Mouse (Mus musculus) MEL (cell line): Measurements from ENCODE around the gene Naaladl2. TPM values are rescaled to one million over a fixed set of nuclear protein-coding genes. Genes with fewer than 3 reads are reported as not detected.

Experiments
- DNase-seq: peaks from one replicate; pipeline ENCODE4 v3.0.0; 2011; ENCODE audit warnings: low read depth, low spot score
- H3K27ac ChIP-seq: 2 replicates; pipeline ENCODE4 v1.5.1; 2012; ENCODE audit warnings: low read depth, mild to moderate bottlenecking, control low read depth, low read length, moderate library complexity; ENCODE audit not compliant: control insufficient read depth
- H3K27me3 ChIP-seq, 2 experiments: fragments of 150-350 bp in 1 of 2; sonication (generic) in 1 of 2; 2 replicates each; pipeline ENCODE4 v1.6.1; 2012; ENCODE audit warnings: low read length in 2 of 2, mild to moderate bottlenecking in 2 of 2, improper control_type of control experiment in 1 of 2, moderate library complexity in 1 of 2; ENCODE audit not compliant: insufficient read depth in 2 of 2, control insufficient read depth in 1 of 2
- H3K36me3 ChIP-seq, 2 experiments: 2 replicates each; pipeline ENCODE4 v1.6.1; 2012 to 2014; ENCODE audit warnings: low read length in 2 of 2, improper control_type of control experiment in 1 of 2, inconsistent platforms in 1 of 2, mild to moderate bottlenecking in 1 of 2; ENCODE audit not compliant: insufficient read depth in 2 of 2, control insufficient read depth in 1 of 2
- H3K4me1 ChIP-seq, 2 experiments: fragments of 150-350 bp in 1 of 2; sonication (generic) in 1 of 2; 2 replicates each; pipeline ENCODE4 v1.6.1; 2012; ENCODE audit warnings: low read length in 2 of 2, improper control_type of control experiment in 1 of 2, mild to moderate bottlenecking in 1 of 2; ENCODE audit not compliant: insufficient read depth in 2 of 2, control insufficient read depth in 1 of 2
- H3K4me3 ChIP-seq, 2 experiments: fragments of 150-350 bp in 1 of 2; sonication (generic) in 1 of 2; 2 replicates each; pipeline ENCODE4 v1.5.1; 2012; ENCODE audit warnings: low read depth in 2 of 2, low read length in 2 of 2, mild to moderate bottlenecking in 2 of 2, moderate library complexity in 2 of 2, control low read depth in 1 of 2, improper control_type of control experiment in 1 of 2; ENCODE audit not compliant: control insufficient read depth in 1 of 2, insufficient read depth in 1 of 2
- H3K79me2 ChIP-seq: 2 replicates; pipeline ENCODE4 v1.6.1; 2012; ENCODE audit warnings: mild to moderate bottlenecking, low read length, moderate library complexity; ENCODE audit not compliant: control insufficient read depth, poor library complexity, insufficient read depth
- H3K9ac ChIP-seq: 2 replicates; pipeline ENCODE4 v1.6.1; 2012; ENCODE audit warnings: low read depth, mild to moderate bottlenecking, control low read depth, low read length, moderate library complexity; ENCODE audit not compliant: control insufficient read depth, poor library complexity, severe bottlenecking
- H3K9me3 ChIP-seq: fragments of 150-350 bp; sonication (generic); replicated peaks from 2 replicates; pipeline ENCODE4 v1.6.1; 2012; ENCODE audit warnings: mild to moderate bottlenecking, low read length, improper control_type of control experiment, moderate library complexity; ENCODE audit not compliant: insufficient read depth
- CHD1 ChIP-seq: IDR thresholded peaks from 2 replicates; pipeline ENCODE4 v1.6.1; 2012; ENCODE audit warnings: low read depth, mild to moderate bottlenecking, inconsistent platforms, low read length, improper control_type of control experiment
- CHD2 ChIP-seq: IDR thresholded peaks from 2 replicates; pipeline ENCODE4 v1.6.1; 2011; ENCODE audit warnings: low read length, improper control_type of control experiment
- CTCF ChIP-seq, 3 experiments: IDR thresholded peaks in 2 of 3; conservative IDR thresholded peaks in 1 of 3; 2 replicates each; pipeline ENCODE4 v1.5.1; 2011 to 2012; ENCODE audit warnings: low read length in 3 of 3, low read depth in 2 of 3, mild to moderate bottlenecking in 2 of 3, improper control_type of control experiment in 1 of 3, inconsistent platforms in 1 of 3, mixed read lengths in 1 of 3, moderate library complexity in 1 of 3; ENCODE audit not compliant: control insufficient read depth in 1 of 3, insufficient read depth in 1 of 3, poor library complexity in 1 of 3, severe bottlenecking in 1 of 3
- E2F4 ChIP-seq: IDR thresholded peaks from 2 replicates; pipeline ENCODE4 v1.6.1; 2011; ENCODE audit warnings: low read depth, low read length, improper control_type of control experiment, borderline replicate concordance
- ELF1 ChIP-seq: IDR thresholded peaks from 2 replicates; pipeline ENCODE4 v1.6.1; 2014; ENCODE audit warnings: low read depth, mild to moderate bottlenecking, inconsistent platforms, low read length, improper control_type of control experiment, moderate library complexity
- EP300 ChIP-seq, 2 experiments: IDR thresholded peaks; 2 replicates each; pipeline ENCODE4 v1.6.1; 2011; ENCODE audit warnings: improper control_type of control experiment in 2 of 2, low read length in 2 of 2, low read depth in 1 of 2, mild to moderate bottlenecking in 1 of 2
- ETS1 ChIP-seq: IDR thresholded peaks from 2 replicates; pipeline ENCODE4 v1.6.1; 2012; ENCODE audit warnings: low read depth, mild to moderate bottlenecking, inconsistent platforms, low read length, improper control_type of control experiment, moderate library complexity
- GABPA ChIP-seq: IDR thresholded peaks from 2 replicates; pipeline ENCODE4 v1.6.1; 2012; ENCODE audit warnings: low read depth, mild to moderate bottlenecking, inconsistent platforms, low read length, improper control_type of control experiment, moderate library complexity
- GATA1 ChIP-seq: IDR thresholded peaks from 2 replicates; pipeline ENCODE4 v1.6.1; 2011; ENCODE audit warnings: low read depth, low read length, improper control_type of control experiment
- KAT2A ChIP-seq: conservative IDR thresholded peaks from 2 replicates; pipeline ENCODE4 v1.6.1; 2012; ENCODE audit warnings: low read depth, low read length, improper control_type of control experiment, inconsistent platforms
- MAFK ChIP-seq: IDR thresholded peaks from 2 replicates; pipeline ENCODE4 v1.6.1; 2011; ENCODE audit warnings: low read depth, mild to moderate bottlenecking, low read length, improper control_type of control experiment, borderline replicate concordance
- MAX ChIP-seq: IDR thresholded peaks from 2 replicates; pipeline ENCODE4 v1.6.1; 2011; ENCODE audit warnings: low read length, improper control_type of control experiment
- MAZ ChIP-seq: IDR thresholded peaks from 2 replicates; pipeline ENCODE4 v1.6.1; 2012; ENCODE audit warnings: low read depth, mild to moderate bottlenecking, inconsistent platforms, low read length, improper control_type of control experiment
- MYB ChIP-seq: IDR thresholded peaks from 2 replicates; pipeline ENCODE4 v1.6.1; 2011; ENCODE audit warnings: mild to moderate bottlenecking, low read depth, low read length, improper control_type of control experiment
- NELFE ChIP-seq: IDR thresholded peaks from 2 replicates; pipeline ENCODE4 v1.6.1; 2011; ENCODE audit warnings: low read depth, low read length, improper control_type of control experiment
- NRF1 ChIP-seq: IDR thresholded peaks from 2 replicates; pipeline ENCODE4 v1.6.1; 2014; ENCODE audit warnings: low read depth, mild to moderate bottlenecking, inconsistent platforms, low read length, improper control_type of control experiment, moderate library complexity; ENCODE audit not compliant: poor library complexity, insufficient read depth, severe bottlenecking
- POLR2AphosphoS2 ChIP-seq: IDR thresholded peaks from 2 replicates; pipeline ENCODE4 v1.6.1; 2011; ENCODE audit warnings: low read length, improper control_type of control experiment
- POLR2AphosphoS5 ChIP-seq: IDR thresholded peaks from 2 replicates; pipeline ENCODE4 v1.6.1; 2012; ENCODE audit warnings: low read depth, borderline replicate concordance, mild to moderate bottlenecking, inconsistent platforms, low read length, moderate library complexity, mixed read lengths
- RCOR1 ChIP-seq: IDR thresholded peaks from 2 replicates; pipeline ENCODE4 v1.6.1; 2012; ENCODE audit warnings: low read depth, mild to moderate bottlenecking, inconsistent platforms, low read length, improper control_type of control experiment
- SIN3A ChIP-seq: IDR thresholded peaks from 2 replicates; pipeline ENCODE4 v1.6.1; 2012; ENCODE audit warnings: low read length, improper control_type of control experiment, inconsistent platforms
- SMC3 ChIP-seq: IDR thresholded peaks from 2 replicates; pipeline ENCODE4 v1.6.1; 2011; ENCODE audit warnings: low read depth, low read length, improper control_type of control experiment
- TAL1 ChIP-seq: IDR thresholded peaks from 2 replicates; pipeline ENCODE4 v1.6.1; 2012; ENCODE audit warnings: mild to moderate bottlenecking, inconsistent platforms, low read length, moderate library complexity, mixed read lengths
- TCF12 ChIP-seq: IDR thresholded peaks from 2 replicates; pipeline ENCODE4 v1.6.1; 2014; ENCODE audit warnings: low read depth, mild to moderate bottlenecking, inconsistent platforms, low read length, improper control_type of control experiment, moderate library complexity
- UBTF ChIP-seq: IDR thresholded peaks from 2 replicates; pipeline ENCODE4 v1.6.1; 2012; ENCODE audit warnings: low read depth, mild to moderate bottlenecking, inconsistent platforms, low read length, improper control_type of control experiment, moderate library complexity, borderline replicate concordance; ENCODE audit not compliant: insufficient read depth
- USF2 ChIP-seq, 2 experiments: IDR thresholded peaks; 2 replicates each; pipeline ENCODE4 v1.6.1; 2011 to 2012; ENCODE audit warnings: improper control_type of control experiment in 2 of 2, low read length in 2 of 2, borderline replicate concordance in 1 of 2, inconsistent platforms in 1 of 2, low read depth in 1 of 2, mild to moderate bottlenecking in 1 of 2; ENCODE audit not compliant: insufficient read depth in 1 of 2
- ZC3H11A ChIP-seq: IDR thresholded peaks from 2 replicates; pipeline ENCODE4 v1.6.1; 2012; ENCODE audit warnings: low read depth, mild to moderate bottlenecking, inconsistent platforms, low read length, improper control_type of control experiment
- ZKSCAN1 ChIP-seq: IDR thresholded peaks from 2 replicates; pipeline ENCODE4 v1.6.1; 2012; ENCODE audit warnings: low read depth, mild to moderate bottlenecking, inconsistent platforms, low read length, improper control_type of control experiment, moderate library complexity
- ZMIZ1 ChIP-seq: IDR thresholded peaks from 2 replicates; pipeline ENCODE4 v1.6.1; 2012; ENCODE audit warnings: low read depth, mild to moderate bottlenecking, inconsistent platforms, low read length, improper control_type of control experiment, moderate library complexity
- ZNF384 ChIP-seq: IDR thresholded peaks from 2 replicates; pipeline ENCODE4 v1.6.1; 2012; ENCODE audit warnings: low read depth, mild to moderate bottlenecking, inconsistent platforms, low read length, improper control_type of control experiment
- polyA plus RNA-seq, 2 experiments: library from polyadenylated mRNA; stranded (reverse) in 1 of 2; unstranded in 1 of 2; fragments of >175 nt in 1 of 2; fragments of >200 nt in 1 of 2; gene quantifications; 2 replicates each; pipeline versions ENCODE4 v1.2.1 to v1.2.4; 2012; ENCODE audit warnings: low replicate concordance in 2 of 2, low read depth in 1 of 2; ENCODE audit not compliant: insufficient read length in 2 of 2, insufficient read depth in 1 of 2, missing spikeins in 1 of 2
- total RNA-seq: library from RNA; depleted of rRNA; stranded (reverse); fragments of 300-350 nt; gene quantifications from 2 replicates; pipeline ENCODE4 v1.2.3, GENCODE M21; 2012

Naaladl2 gene
- total and polyA plus RNA-seq, 3 experiments: 0.17 TPM; not detected in 2

- TF ChIP-seq RCOR1 (no peak), POLR2AphosphoS2 (no peak), POLR2AphosphoS5 (no peak)
Observed at GRCm38 (mm10) chr3:25108997-25109396, 35.1 kb downstream of the Naaladl2 start (continued).

GRCm38 (mm10) chr3:25092986-25093385, 51.1 kb downstream of the Naaladl2 start:
- no peak overlapping the region for H3K27ac ChIP-seq
- DNase-seq: no peak
- no peaks in the 10 kb centered on the region for H3K27me3 ChIP-seq
- H3K9ac ChIP-seq: no peak overlapping the region
- no peak for TF ChIP-seq CTCF (IDR thresholded peaks at IDR 0.05 in 2 of 3, conservative IDR thresholded peaks at IDR 0.05 in 1 of 3; ENCODE audit: control insufficient read depth in 1 of 3, insufficient read depth in 1 of 3, low read depth in 2 of 3, low read length in 3 of 3, poor library complexity in 1 of 3, severe bottlenecking in 1 of 3)
- TF ChIP-seq ETS1: no peak
- TF ChIP-seq CHD2: no peak
- no peak for TF ChIP-seq UBTF
- no peak for TF ChIP-seq ELF1
- TF ChIP-seq ZMIZ1: no peak
- no peaks in the 10 kb centered on the region for H3K79me2 ChIP-seq
- H3K36me3 ChIP-seq: no peaks in the 10 kb centered on the region
- H3K9me3 ChIP-seq: no peaks in the 10 kb centered on the region
- no peaks in the 10 kb centered on the region for H3K4me1 ChIP-seq
- no peak overlapping the region for H3K4me3 ChIP-seq

- Histone ChIP-seq H3K9me3 (no peaks in the 10 kb centered on the region), H3K27ac (no peak overlapping the region), H3K4me3 (no peak overlapping the region), H3K9ac (no peak overlapping the region), H3K27me3 (no peaks in the 10 kb centered on the region), H3K79me2 (no peaks in the 10 kb centered on the region), H3K4me1 (peaks cover 10% of the 10 kb centered on the region in 2 experiments), H3K36me3 (peaks cover 0 to 22% of the 10 kb centered on the region in 2 experiments; a peak in 2 of 4 replicates)
- TF ChIP-seq CTCF (IDR thresholded peaks at IDR 0.05 in 2 of 3, conservative IDR thresholded peaks at IDR 0.05 in 1 of 3; ENCODE audit: control insufficient read depth in 1 of 3, insufficient read depth in 1 of 3, low read depth in 2 of 3, low read length in 3 of 3, poor library complexity in 1 of 3, severe bottlenecking in 1 of 3) (no peak), GABPA (no peak), TAL1 (no peak), CHD1 (no peak), MAFK (no peak), ZNF384 (peak; percentile 92), ETS1 (peak; percentile 59), RCOR1 (peak; percentile 81), SMC3 (no peak), GATA1 (peak; percentile 80), SIN3A (peak; percentile 23; the same call in 1 of the 2 replicates), TCF12 (peak; percentile 73), NELFE (no peak), MAZ (no peak), KAT2A (no peak), ZKSCAN1 (no peak), USF2 (IDR thresholded peaks at IDR 0.05; ENCODE audit: borderline replicate concordance in 1 of 2, insufficient read depth in 1 of 2, low read depth in 1 of 2, low read length in 2 of 2) (no peak), ZC3H11A (no peak), POLR2AphosphoS5 (no peak), E2F4 (no peak), NRF1 (no peak), MYB (no peak), MAX (no peak), EP300 (IDR thresholded peaks at IDR 0.05; ENCODE audit: low read depth in 1 of 2, low read length in 2 of 2) (peak; percentile 81 to 90)
- DNase-seq: peak; percentile 46
Observed at GRCm38 (mm10) chr3:25075785-25076184, 68.3 kb downstream of the Naaladl2 start.
